Mouse (Mus musculus): ENCODE data around the gene Obp1b.
"Not testable (repeated sequence)": the region's sequence is repeated elsewhere in the genome, so short reads cannot be mapped to it uniquely, and the experiment has no call there.

Obp1b gene

GRCm38 (mm10) chrX:78186477-78186876, at the start of gene Obp1b:
Gene Obp1b, plus strand, starts transcription at chrX:78186777.
- DNase-seq (ENCODE audit: low spot score), result not testable (repeated sequence)

GRCm38 (mm10) chrX:78202220-78202619, 15.6 kb downstream of the Obp1b start:
- not testable (repeated sequence) for DNase-seq (ENCODE audit: low spot score)

DNA sequence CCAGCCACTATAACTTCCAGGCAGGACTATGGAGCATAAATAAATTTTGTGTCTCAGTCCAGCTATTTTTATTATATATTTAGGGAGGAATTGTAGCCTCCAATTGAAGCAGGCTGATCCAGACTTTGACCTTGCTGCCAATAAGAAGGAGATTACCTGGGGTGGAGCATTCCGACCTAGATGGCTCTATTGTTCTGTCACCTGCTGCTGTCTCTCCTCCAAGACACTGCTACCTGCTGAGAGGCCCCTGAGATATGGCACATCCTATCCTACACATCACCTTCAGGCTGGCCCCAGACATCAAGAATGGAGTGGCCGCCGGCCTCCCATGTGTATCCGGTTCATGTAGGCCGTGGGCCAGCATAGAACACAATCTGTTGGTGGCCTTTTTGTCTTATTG, 16.3 kb downstream of the Obp1b start:
- DNase-seq (ENCODE audit: low spot score), result no peak
